Mouse (Mus musculus): ENCODE data around the gene Pik3ip1. TPM values are rescaled to one million over a fixed set of nuclear protein-coding genes. Genes with fewer than 3 reads are reported as not detected.
A peak's percentile ranks its signal among the peaks of the same experiment; 100 is the strongest.

Pik3ip1 gene
- polyA plus RNA-seq, 1 experiment, result 43.6 TPM

DNA sequence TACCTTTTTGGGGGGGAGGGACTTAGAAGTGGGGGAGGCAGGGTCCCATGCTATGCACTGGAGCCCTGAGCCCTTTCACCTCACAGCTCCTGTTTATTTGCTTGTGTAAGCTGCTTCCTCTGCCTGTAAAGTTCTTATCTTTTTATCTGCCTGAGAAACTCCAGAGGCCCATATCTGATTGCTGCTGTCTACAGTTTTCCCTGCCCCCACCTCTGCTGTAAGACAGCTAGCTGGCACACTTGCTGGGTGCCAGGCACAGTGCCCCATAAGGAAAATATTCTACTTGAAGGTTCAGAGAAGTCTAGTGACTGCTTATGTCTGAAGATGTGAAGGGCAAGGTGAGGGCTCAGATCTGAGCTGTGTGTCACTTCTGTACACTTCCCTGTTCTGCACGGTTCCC lies 16.9 kb upstream of the Pik3ip1 start:
- TF ChIP-seq POLR2A (IDR thresholded peaks at IDR 0.05; ENCODE audit: low read depth, low read length) (no peak), CTCF (IDR thresholded peaks at IDR 0.05; ENCODE audit: extremely low read depth, insufficient read depth, insufficient read length, insufficient replicate concordance) (no peak)
- Histone ChIP-seq H3K4me3 (ENCODE audit: extremely low read depth, insufficient read depth, insufficient read length) (no peak overlapping the region), H3K36me3 (ENCODE audit: control insufficient read depth, insufficient read depth, low read length) (peaks cover 12% of the 10 kb centered on the region), H3K4me1 (ENCODE audit: control insufficient read depth, insufficient read depth, insufficient read length) (no peaks in the 10 kb centered on the region; the same call in 1 of the 2 replicates), H3K27ac (ENCODE audit: insufficient read depth, low read length) (no peak overlapping the region), H3K27me3 (ENCODE audit: control insufficient read depth, insufficient read depth, low read length) (no peaks in the 10 kb centered on the region)
- DNase-seq (ENCODE audit: low read depth in 1 of 2, low spot score in 2 of 2), result no peak
- WGBS, result 31% methylated on average over 1 of the region's 1 CpGs

DNA sequence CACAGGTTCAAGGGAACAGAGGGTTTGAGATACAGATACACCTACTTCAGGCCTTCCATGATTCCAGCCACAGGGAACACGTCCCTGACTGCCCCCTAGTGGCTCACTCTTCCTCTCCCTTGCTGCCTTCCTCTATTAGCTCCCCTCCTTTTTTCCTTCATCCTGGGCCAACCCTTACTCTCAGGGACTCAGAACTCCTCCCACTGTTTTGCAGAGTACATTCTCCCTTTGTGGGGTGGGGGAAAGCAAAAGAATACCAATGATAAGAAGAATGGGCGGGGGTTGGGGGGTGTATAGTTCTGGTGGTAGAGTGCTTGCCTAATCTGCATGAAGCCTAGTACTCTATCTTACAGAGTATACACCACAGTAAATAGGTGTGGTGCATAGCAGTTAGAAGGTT lies 16.1 kb upstream of the Pik3ip1 start:
- H3K27me3 ChIP-seq (ENCODE audit: control insufficient read depth, insufficient read depth, low read length), result no peaks in the 10 kb centered on the region
- peaks cover 6% of the 10 kb centered on the region for H3K36me3 ChIP-seq (ENCODE audit: control insufficient read depth, insufficient read depth, low read length)
- no peak for DNase-seq (ENCODE audit: low read depth in 1 of 2, low spot score in 2 of 2)
- no peak for TF ChIP-seq POLR2A (IDR thresholded peaks at IDR 0.05; ENCODE audit: low read depth, low read length)
- peak; percentile 46; the same call in 1 of the 2 replicates for TF ChIP-seq CTCF (IDR thresholded peaks at IDR 0.05; ENCODE audit: extremely low read depth, insufficient read depth, insufficient read length, insufficient replicate concordance)
- whole genome bisulfite sequencing, result 46% methylated on average over 2 of the region's 2 CpGs
- H3K4me1 ChIP-seq (ENCODE audit: control insufficient read depth, insufficient read depth, insufficient read length), result no peaks in the 10 kb centered on the region; the same call in 1 of the 2 replicates
- no peak overlapping the region for H3K4me3 ChIP-seq (ENCODE audit: extremely low read depth, insufficient read depth, insufficient read length)
- no peak overlapping the region for H3K27ac ChIP-seq (ENCODE audit: insufficient read depth, low read length)

DNA sequence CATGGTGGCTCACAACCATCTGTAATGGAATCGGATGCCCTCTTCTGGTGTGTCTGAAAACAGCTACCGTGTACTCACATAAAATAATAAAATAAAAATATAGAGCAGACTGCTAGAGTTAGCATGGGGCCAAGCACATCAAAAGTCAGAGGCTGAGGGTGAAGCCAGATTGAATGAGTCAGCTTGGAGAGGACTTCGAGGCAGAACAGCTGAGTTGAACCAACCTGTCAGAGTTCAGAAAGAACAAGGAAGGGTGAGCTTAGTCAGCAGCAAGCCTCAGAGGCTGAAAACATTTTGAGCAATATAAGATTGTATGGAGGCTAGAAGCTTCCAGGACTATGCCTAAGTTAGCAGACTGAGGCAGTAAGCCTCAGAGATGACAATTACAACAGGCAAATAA lies 11.9 kb upstream of the Pik3ip1 start:
- no peak overlapping the region for H3K27ac ChIP-seq (ENCODE audit: insufficient read depth, low read length)

DNA sequence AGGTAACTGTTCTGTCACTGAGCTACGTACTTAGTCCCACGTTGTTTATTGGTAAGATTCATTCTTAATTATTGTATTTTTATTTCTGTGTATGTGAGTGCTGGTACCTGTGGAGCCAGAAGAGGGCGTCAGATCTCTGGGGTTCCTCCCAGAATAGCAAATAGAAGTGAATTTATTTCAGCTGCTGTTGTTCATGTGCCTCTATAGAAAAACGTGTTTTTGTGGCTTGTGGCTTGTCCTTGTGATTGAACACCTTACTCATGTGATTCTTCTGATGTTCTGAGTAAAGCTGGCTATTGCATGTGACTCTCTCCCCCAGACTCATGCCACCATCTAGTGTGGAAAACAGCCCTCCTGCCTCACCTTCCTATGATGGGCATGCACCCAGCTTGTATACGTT lies 1.9 kb upstream of the Pik3ip1 start:
- TF ChIP-seq CTCF (IDR thresholded peaks at IDR 0.05; ENCODE audit: extremely low read depth, insufficient read depth, insufficient read length, insufficient replicate concordance), result no peak
- no peak for TF ChIP-seq POLR2A (IDR thresholded peaks at IDR 0.05; ENCODE audit: low read depth, low read length)
- peaks cover 16% of the 10 kb centered on the region; the same call in 1 of the 2 replicates for H3K4me1 ChIP-seq (ENCODE audit: control insufficient read depth, insufficient read depth, insufficient read length)
- H3K27ac ChIP-seq (ENCODE audit: insufficient read depth, low read length), result no peak overlapping the region
- no peak overlapping the region for H3K4me3 ChIP-seq (ENCODE audit: extremely low read depth, insufficient read depth, insufficient read length)
- no peaks in the 10 kb centered on the region for H3K27me3 ChIP-seq (ENCODE audit: control insufficient read depth, insufficient read depth, low read length)
- 65% methylated on average over 5 of the region's 5 CpGs for WGBS
- peak in 1 of 2 experiments; percentile 66 for DNase-seq (ENCODE audit: low read depth in 1 of 2, low spot score in 2 of 2)
- H3K36me3 ChIP-seq (ENCODE audit: control insufficient read depth, insufficient read depth, low read length), result peaks cover 6% of the 10 kb centered on the region

More for the DNA sequence above, 11.9 kb upstream of the Pik3ip1 start:
- H3K36me3 ChIP-seq (ENCODE audit: control insufficient read depth, insufficient read depth, low read length), result no peaks in the 10 kb centered on the region; the same call in 1 of the 2 replicates
- TF ChIP-seq CTCF (IDR thresholded peaks at IDR 0.05; ENCODE audit: extremely low read depth, insufficient read depth, insufficient read length, insufficient replicate concordance), result no peak
- H3K4me1 ChIP-seq (ENCODE audit: control insufficient read depth, insufficient read depth, insufficient read length), result no peaks in the 10 kb centered on the region
- H3K4me3 ChIP-seq (ENCODE audit: extremely low read depth, insufficient read depth, insufficient read length), result no peak overlapping the region
- 83% methylated on average over 3 of the region's 3 CpGs for WGBS
- H3K27me3 ChIP-seq (ENCODE audit: control insufficient read depth, insufficient read depth, low read length), result no peaks in the 10 kb centered on the region
- DNase-seq (ENCODE audit: low read depth in 1 of 2, low spot score in 2 of 2), result no peak

DNA sequence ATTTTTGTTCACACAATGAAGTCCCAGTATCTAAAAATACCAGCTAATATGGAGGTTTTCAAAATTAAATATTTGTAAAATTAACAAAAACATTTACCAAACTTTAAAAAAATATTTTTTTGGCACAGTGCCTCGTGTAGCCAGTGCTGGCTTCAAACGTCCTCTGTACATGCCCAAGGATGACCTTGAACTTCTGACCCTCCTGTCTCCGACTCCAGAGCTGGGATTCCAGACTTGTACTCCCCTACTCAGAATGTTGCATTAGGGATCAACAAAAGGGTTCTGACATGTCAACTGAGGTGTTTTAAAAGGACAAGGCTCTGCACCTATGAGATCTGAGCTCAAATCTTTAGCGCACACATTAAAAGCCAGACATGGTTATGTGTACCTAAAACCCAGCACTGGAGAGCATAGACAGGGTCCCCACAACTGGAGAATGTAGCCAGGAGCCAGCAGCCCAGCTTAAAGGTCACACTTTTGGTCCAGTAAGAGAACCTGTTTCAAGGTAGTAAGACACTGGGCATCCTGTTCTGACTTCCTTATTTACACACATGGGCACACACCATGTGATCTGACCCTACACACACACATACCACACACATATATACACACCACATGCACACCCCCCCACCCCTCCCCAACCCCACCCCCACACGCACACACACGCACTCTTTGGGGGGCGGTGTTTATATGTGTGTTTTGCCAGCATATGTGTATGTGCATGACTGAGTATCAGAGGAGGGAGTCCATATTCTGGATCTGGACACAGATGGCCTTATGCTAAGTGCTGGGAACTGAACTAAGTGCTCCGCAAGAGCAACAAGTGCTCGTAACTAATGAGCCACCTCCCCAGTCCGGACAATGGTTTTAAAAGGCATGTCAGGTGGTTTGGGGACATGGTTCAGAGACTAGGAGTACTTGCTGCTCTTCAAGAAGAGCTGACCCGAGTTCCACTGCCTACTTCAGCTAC lies 1.1 kb upstream of the Pik3ip1 start:
- no peak overlapping the region; the same call in 1 of the 2 replicates for H3K4me3 ChIP-seq (ENCODE audit: extremely low read depth, insufficient read depth, insufficient read length)
- TF ChIP-seq CTCF (IDR thresholded peaks at IDR 0.05; ENCODE audit: extremely low read depth, insufficient read depth, insufficient read length, insufficient replicate concordance) (no peak), POLR2A (IDR thresholded peaks at IDR 0.05; ENCODE audit: low read depth, low read length) (no peak)
- peaks cover 21% of the 10 kb centered on the region; the same call in 1 of the 2 replicates for H3K4me1 ChIP-seq (ENCODE audit: control insufficient read depth, insufficient read depth, insufficient read length)
- H3K27me3 ChIP-seq (ENCODE audit: control insufficient read depth, insufficient read depth, low read length), result no peaks in the 10 kb centered on the region
- 60% methylated on average over 11 of the region's 11 CpGs for WGBS
- DNase-seq (ENCODE audit: low read depth in 1 of 2, low spot score in 2 of 2), result no peak
- H3K27ac ChIP-seq (ENCODE audit: insufficient read depth, low read length), result peak overlapping the region; percentile 80
- peaks cover 11% of the 10 kb centered on the region for H3K36me3 ChIP-seq (ENCODE audit: control insufficient read depth, insufficient read depth, low read length)

DNA sequence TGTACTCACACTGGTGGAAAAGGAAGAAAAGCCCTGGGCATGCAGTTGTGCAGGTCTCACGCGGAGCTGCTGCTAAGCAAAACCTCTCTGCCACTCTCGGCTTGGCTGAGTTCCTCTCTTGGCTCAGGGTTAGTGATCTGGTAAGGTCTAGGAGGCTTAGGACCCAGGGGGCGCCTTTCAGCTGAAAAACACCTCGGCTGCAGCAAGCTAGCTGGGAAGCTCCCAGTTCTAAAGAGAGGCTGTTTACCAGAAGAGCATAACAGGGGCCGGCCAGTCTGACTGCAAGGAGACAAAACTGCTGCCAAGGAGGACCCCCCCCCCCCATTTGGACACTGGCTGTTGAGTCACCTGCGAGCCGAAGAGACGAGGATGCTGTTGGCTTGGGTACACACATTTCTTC lies 365 bp downstream of the Pik3ip1 start:
- Histone ChIP-seq H3K27ac (ENCODE audit: insufficient read depth, low read length) (peak overlapping the region; percentile 96), H3K4me1 (ENCODE audit: control insufficient read depth, insufficient read depth, insufficient read length) (peaks cover 31% of the 10 kb centered on the region; the same call in 1 of the 2 replicates), H3K27me3 (ENCODE audit: control insufficient read depth, insufficient read depth, low read length) (no peaks in the 10 kb centered on the region), H3K4me3 (ENCODE audit: extremely low read depth, insufficient read depth, insufficient read length) (peak overlapping the region; percentile 72), H3K36me3 (ENCODE audit: control insufficient read depth, insufficient read depth, low read length) (peaks cover 14% of the 10 kb centered on the region)
- peak; percentile 73 to 87 for DNase-seq (ENCODE audit: low read depth in 1 of 2, low spot score in 2 of 2)
- 1% methylated on average over 9 of the region's 9 CpGs for WGBS
- TF ChIP-seq POLR2A (IDR thresholded peaks at IDR 0.05; ENCODE audit: low read depth, low read length), result peak; percentile 45
- TF ChIP-seq CTCF (IDR thresholded peaks at IDR 0.05; ENCODE audit: extremely low read depth, insufficient read depth, insufficient read length, insufficient replicate concordance), result peak; percentile 20; the same call in 1 of the 2 replicates

Data from spleen, adult 2 months (tissue).